Mouse (Mus musculus): ENCODE results near the gene Wnt5a. TPM values are rescaled to one million over a fixed set of nuclear protein-coding genes. Genes with fewer than 3 reads are reported as not detected.

Gene Wnt5a
- polyA plus RNA-seq, 1 experiment from 2014 or later: 0.14 TPM

DNA sequence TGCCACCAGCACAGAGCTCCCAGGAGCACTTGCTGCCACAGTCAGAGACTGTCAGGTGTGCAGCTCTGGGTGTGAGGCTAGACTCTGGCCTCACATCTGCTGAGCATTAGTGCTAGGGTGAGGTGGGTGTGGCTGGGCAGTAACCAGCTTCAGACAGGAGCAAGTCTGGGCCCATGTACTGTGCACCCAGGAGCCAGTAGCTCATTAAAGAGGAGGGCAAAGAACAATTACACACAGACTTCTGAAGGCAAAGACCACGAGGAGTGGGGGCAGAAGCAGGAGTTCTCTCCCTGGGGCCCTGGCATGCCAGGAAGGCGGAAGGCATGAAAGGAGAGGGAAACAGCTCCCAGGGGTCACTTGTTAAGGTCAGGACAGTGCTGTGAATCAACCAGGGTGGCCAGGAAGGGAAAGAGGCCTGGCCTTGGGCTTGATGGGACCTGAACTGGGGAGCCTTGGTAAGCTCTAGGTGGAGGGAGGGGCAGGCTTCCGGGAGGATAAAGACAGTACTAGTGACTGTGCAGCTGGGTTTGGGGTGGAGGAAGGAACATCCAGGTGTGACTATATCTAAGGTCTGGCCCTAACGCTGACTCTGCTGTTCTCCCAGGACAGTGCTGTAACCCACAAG lies 37.7 kb downstream of the Wnt5a start:
- ATAC-seq (no peak), DNase-seq (no peak)
- no peaks in the 10 kb centered on the region for H3K9me3 ChIP-seq (ENCODE audit: low read length)
- no peaks in the 10 kb centered on the region for H3K36me3 ChIP-seq (replicated peaks; ENCODE audit: insufficient read depth, low read length)
- no peak overlapping the region for H3K27ac ChIP-seq (ENCODE audit: low read depth)
- H3K4me3 ChIP-seq (ENCODE audit: low read depth, low read length): no peak overlapping the region
- no peaks in the 10 kb centered on the region for H3K4me1 ChIP-seq (ENCODE audit: insufficient read depth)
- no peak overlapping the region for H3K4me2 ChIP-seq (ENCODE audit: low read depth, low read length)
- no peak overlapping the region for H3K9ac ChIP-seq (replicated peaks)
- WGBS (ENCODE audit: insufficient replicate concordance): 56% methylated on average over 4 of the region's 4 CpGs
- H3K27me3 ChIP-seq (ENCODE audit: insufficient read depth, low read length): no peaks in the 10 kb centered on the region
- TF ChIP-seq EP300 (IDR thresholded peaks at IDR 0.05; ENCODE audit: low read depth): no peak
- no peak for TF ChIP-seq CTCF (IDR thresholded peaks at IDR 0.05; ENCODE audit: low read depth)

GRCm38 (mm10) chr14:28561861-28562260 lies 57.3 kb downstream of the Wnt5a start:
- no peak for TF ChIP-seq EP300 (IDR thresholded peaks at IDR 0.05; ENCODE audit: low read depth)
- TF ChIP-seq CTCF (IDR thresholded peaks at IDR 0.05; ENCODE audit: low read depth): no peak
- H3K9ac ChIP-seq (replicated peaks): no peak overlapping the region
- H3K4me1 ChIP-seq (ENCODE audit: insufficient read depth): no peaks in the 10 kb centered on the region
- no peaks in the 10 kb centered on the region for H3K36me3 ChIP-seq (replicated peaks; ENCODE audit: insufficient read depth, low read length)
- no peaks in the 10 kb centered on the region for H3K27me3 ChIP-seq (ENCODE audit: insufficient read depth, low read length)
- no peak overlapping the region for H3K4me3 ChIP-seq (ENCODE audit: low read depth, low read length)
- no peak for ATAC-seq
- H3K9me3 ChIP-seq (ENCODE audit: low read length): no peaks in the 10 kb centered on the region
- H3K27ac ChIP-seq (ENCODE audit: low read depth): no peak overlapping the region
- H3K4me2 ChIP-seq (ENCODE audit: low read depth, low read length): no peak overlapping the region
- 63% methylated on average over 6 of the region's 6 CpGs for WGBS (ENCODE audit: insufficient replicate concordance)
- DNase-seq: no peak
